Mouse (Mus musculus) leukemia stem cell, adult 10-12 weeks (primary cell): ENCODE measurements around the gene Kif1b. TPM values are rescaled to one million over a fixed set of nuclear protein-coding genes. Genes with fewer than 3 reads are reported as not detected.

ENCODE experiments used
- polyA plus RNA-seq: library from polyadenylated mRNA; stranded (reverse); fragments of >175 nt; gene quantifications from 2 replicates; pipeline ENCODE4 v1.2.3, GENCODE M21; 2012; ENCODE audit warnings: low replicate concordance

Kif1b gene
- 1.5 and 3.1 TPM in 2 replicates for polyA plus RNA-seq

DNA sequence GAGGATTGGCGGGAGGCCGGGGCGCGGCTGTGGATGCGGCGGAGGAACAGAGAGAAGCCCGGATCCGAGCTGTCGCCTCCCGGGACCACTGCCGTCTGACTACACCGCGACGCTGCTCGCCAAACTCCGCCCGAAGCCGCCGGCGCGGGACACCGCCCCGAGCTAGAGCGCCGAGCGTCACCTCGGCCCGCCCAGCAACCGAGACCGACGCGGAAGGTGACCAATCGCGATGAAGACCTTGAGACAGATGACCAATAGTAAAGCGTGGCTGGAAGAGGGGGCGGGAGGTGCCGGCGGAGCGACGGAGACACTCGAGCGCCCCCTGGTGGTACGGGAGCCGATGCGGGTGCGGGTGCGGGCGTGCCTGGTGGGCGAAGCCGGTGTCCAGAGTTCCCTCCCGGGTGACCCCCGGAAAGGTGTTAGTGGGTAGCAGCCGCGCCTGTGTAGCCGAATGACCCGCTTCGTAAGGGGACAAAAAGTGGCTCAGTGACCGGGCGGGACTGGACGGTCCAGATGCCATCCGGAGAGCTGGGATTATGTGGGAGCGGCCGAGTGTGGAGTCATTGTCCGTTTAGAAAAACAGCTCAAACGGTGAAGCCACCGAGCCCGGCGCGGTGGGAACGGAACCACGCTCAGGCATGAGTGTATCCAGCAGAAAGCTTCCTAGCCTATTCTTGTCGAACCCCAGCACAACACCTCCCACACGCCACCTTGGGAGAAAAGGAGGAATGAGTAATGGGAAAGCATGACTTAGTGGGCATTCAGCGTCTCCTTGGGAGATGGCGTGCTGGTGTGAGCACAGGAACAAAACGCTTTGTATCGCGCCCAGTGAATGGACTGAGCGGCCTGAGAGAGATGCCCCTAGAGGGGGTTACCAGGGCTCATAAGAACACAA, at the start of gene Kif1b:
Gene Kif1b (minus strand): TSS at position 98 of the 895 bp plus-strand sequence.

DNA sequence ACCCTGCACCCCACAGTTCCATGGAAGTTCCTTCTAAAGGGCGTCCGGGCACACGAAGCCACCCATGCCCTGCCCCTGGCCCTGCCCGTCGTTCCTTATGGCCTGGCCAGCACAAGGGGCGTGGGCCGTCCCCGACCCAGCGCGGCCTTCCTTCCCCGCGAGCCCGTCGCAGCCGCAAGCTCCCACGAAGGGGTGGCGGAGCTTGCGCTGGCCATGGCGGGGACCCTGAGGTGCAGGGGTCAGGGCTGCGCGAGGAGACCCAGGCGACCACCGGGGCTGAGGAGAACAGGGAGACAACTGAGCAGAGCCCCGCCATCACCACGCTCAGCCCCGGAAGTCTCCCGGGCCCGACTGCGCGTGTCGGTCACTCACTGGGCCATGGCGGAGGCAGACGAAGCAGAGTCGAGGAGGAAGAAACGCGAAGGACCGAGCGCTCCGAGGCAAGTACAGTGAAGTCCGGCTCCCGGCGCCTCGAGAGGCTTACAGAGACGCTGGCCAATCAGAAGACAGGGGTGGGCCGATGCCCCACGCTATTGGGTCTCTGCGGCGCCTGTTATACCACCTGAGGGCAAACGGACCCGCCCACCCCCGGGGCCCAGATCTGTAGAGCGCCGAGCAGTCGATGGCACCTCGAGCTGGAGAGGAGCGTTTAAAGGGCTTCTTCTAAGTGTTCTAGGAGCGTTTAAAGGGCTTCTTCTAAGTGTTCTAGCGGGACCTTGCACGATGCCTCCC, 141.1 kb downstream of the Kif1b start, which contains the start of gene Pgd:
Gene Pgd (minus strand): TSS at position 557 of the 732 bp plus-strand sequence.

DNA sequence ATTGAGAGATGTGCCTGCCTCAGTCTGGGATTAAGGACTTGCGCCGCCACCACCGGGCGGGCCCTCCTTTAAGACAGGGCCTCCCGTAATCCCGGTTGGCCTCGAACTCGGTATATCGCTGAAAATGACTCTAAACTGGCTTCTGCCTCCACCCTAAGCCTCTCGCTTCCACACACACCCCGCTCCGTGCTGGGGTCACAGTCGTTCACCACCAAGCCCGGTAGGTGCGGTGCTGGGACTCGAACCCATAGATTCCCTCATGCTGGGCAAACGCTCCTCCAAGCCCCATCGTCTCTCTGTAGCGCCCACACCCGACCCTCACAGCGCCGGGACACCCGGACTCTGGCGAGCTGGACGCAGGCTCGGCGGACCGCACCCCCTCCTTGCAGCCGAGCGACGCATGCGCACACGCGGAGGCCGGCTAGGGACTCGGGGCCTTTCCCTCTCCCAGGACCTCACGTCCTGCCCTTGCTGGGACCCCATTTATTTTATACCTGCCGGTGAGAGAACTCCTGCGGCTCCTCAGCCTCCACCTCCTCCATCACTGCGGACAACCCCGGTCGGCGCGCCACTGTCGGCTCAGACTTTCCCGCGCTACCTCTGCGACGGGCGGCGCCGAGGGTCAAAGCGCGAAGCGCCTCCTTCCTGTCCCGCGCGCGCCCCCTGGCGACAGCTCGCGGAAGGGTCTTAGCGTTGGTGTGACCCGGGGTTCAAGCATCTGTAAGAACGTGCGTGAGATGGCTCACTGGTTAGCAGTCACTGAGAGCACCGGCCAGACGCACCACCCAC, 170.3 kb downstream of the Kif1b start, which contains the start of gene Cenps:
Gene Cenps (minus strand): TSS at position 648 of the 789 bp plus-strand sequence.

GRCm38 (mm10) chr4:149126663-149127062, 180.8 kb downstream of the Kif1b start, which contains the start of gene Cort:
TSS of gene Cort (minus strand) at chr4:149126763.

Other genes with a start within 250 kb of the Kif1b start
- gene Pex14, start 207.8 kb downstream of the Kif1b start, polyA plus RNA-seq, result 32.4 and 42.8 TPM in 2 replicates
- gene Dffa, start 203.5 kb downstream of the Kif1b start, polyA plus RNA-seq, result 3.3 and 13.7 TPM in 2 replicates
- gene Cort, start 180.9 kb downstream of the Kif1b start, polyA plus RNA-seq, result 17.0 and 56.5 TPM in 2 replicates
- 15.0 and 18.2 TPM in 2 replicates for gene Cenps, start 170.1 kb downstream of the Kif1b start, polyA plus RNA-seq
- gene Pgd, start 140.9 kb downstream of the Kif1b start, polyA plus RNA-seq, result 62.2 and 108 TPM in 2 replicates
- 219 and 337 TPM in 2 replicates for gene Ube4b, start 119.1 kb upstream of the Kif1b start, polyA plus RNA-seq
- gene Rbp7, start 147.3 kb upstream of the Kif1b start, polyA plus RNA-seq, result not detected in 2 replicates
- gene Tmem274, start 169.7 kb upstream of the Kif1b start, polyA plus RNA-seq, result not detected in 2 replicates
- 1.3 and 2.9 TPM in 2 replicates for gene Nmnat1, start 177.5 kb upstream of the Kif1b start, polyA plus RNA-seq
- 11.8 and 15.3 TPM in 2 replicates for gene Lzic, start 177.5 kb upstream of the Kif1b start, polyA plus RNA-seq
- 0.55 and 3.0 TPM in 2 replicates for gene Ctnnbip1, start 210.5 kb upstream of the Kif1b start, polyA plus RNA-seq